Mouse (Mus musculus): Measurements from ENCODE around the gene Dok1. TPM values are rescaled to one million over a fixed set of nuclear protein-coding genes. Genes with fewer than 3 reads are reported as not detected.

The Dok1 gene
- total and polyA plus RNA-seq, 3 experiments, result 7.5 to 13.5 (median 11.7) TPM

GRCm38 (mm10) chr6:83049367-83049766 lies 16.1 kb upstream of the Dok1 start:
- no peak for DNase-seq

GRCm38 (mm10) chr6:83044742-83045141 lies 11.5 kb upstream of the Dok1 start:
- DNase-seq, result no peak

- DNase-seq, result no peak
Observed at GRCm38 (mm10) chr6:83043993-83044392, 10.7 kb upstream of the Dok1 start.

- no peak for DNase-seq
Observed at GRCm38 (mm10) chr6:83043561-83043960, 10.3 kb upstream of the Dok1 start.

GRCm38 (mm10) chr6:83040601-83041000 lies 7.3 kb upstream of the Dok1 start:
- DNase-seq, result no peak

GRCm38 (mm10) chr6:83038496-83039012 lies 5.3 kb upstream of the Dok1 start:
- DNase-seq, result peak; percentile 97

- DNase-seq, result no peak
Observed at GRCm38 (mm10) chr6:83037188-83037587, 3.9 kb upstream of the Dok1 start.

GRCm38 (mm10) chr6:83034463-83035055 lies 1.3 kb upstream of the Dok1 start:
- DNase-seq, result no peak

GRCm38 (mm10) chr6:83032769-83033191 lies 491 bp downstream of the Dok1 start:
- peak; percentile 64 for DNase-seq

GRCm38 (mm10) chr6:83031921-83032590 lies 1.2 kb downstream of the Dok1 start:
- no peak for DNase-seq

GRCm38 (mm10) chr6:83031111-83031510 lies 2.2 kb downstream of the Dok1 start:
- DNase-seq, result no peak

- no peak for DNase-seq
Observed at GRCm38 (mm10) chr6:83029777-83030176, 3.5 kb downstream of the Dok1 start.

- no peak for DNase-seq
Observed at GRCm38 (mm10) chr6:83027706-83028105, 5.6 kb downstream of the Dok1 start.

GRCm38 (mm10) chr6:83027293-83027692 lies 6.0 kb downstream of the Dok1 start:
- no peak for DNase-seq

- no peak for DNase-seq
Observed at GRCm38 (mm10) chr6:83025221-83025620, 8.1 kb downstream of the Dok1 start.

GRCm38 (mm10) chr6:83024421-83024820 lies 8.8 kb downstream of the Dok1 start:
- no peak for DNase-seq

GRCm38 (mm10) chr6:83023786-83024185 lies 9.5 kb downstream of the Dok1 start:
- no peak for DNase-seq

GRCm38 (mm10) chr6:83023008-83023407 lies 10.3 kb downstream of the Dok1 start:
- no peak for DNase-seq

- DNase-seq, result no peak
Observed at GRCm38 (mm10) chr6:83020836-83021593, 12.3 kb downstream of the Dok1 start.

GRCm38 (mm10) chr6:83020121-83020520 lies 13.2 kb downstream of the Dok1 start:
- DNase-seq, result no peak

- DNase-seq, result no peak
Observed at GRCm38 (mm10) chr6:83019044-83019443, 14.2 kb downstream of the Dok1 start.

- DNase-seq, result peak; percentile 41
Observed at GRCm38 (mm10) chr6:83017190-83017589, 16.1 kb downstream of the Dok1 start.

- DNase-seq, result no peak
Observed at GRCm38 (mm10) chr6:83015749-83016148, 17.5 kb downstream of the Dok1 start.

Measured in adrenal gland, adult 2 months (tissue).